Mouse (Mus musculus): ENCODE data around the gene Plekha4.
"Not testable (repeated sequence)": the region's sequence is repeated elsewhere in the genome, so short reads cannot be mapped to it uniquely, and the experiment has no call there.

Plekha4 gene

DNA sequence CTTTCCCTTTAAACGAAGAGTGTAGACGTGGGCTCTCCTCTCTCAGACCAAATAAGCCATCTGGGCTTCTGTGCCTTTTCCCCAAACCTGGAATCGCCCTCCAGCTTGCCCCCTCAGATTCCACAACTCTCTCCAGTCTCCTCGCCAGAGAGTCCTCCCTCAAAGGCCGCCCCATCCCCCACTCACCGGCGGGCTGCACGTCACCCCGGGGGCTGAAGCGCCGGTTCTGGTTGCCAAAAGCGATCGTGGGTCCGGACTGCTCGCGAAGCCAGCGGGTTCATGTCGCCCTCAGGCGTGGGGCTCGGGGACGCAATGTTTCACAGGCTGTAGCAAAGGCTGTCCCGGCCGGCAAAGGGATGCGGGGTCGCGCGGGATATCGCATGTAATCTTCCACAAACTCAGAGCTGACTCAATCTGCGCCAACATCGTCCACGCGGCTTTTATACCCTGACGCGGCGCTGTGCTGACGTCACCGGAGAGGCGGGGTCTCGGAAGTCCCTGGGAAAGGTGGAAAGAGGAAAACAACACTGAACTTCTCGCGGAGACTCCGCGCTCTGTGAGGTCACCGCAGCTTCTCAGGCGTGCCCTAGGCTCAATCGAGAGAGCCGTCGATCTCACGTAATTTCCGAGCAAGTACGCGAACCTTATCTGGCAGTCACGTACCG, at the start of gene Plekha4, which contains the start of gene Ppp1r15a:
TSS of gene Plekha4 (plus strand) at position 522 of the 665 bp plus-strand sequence.
TSS of gene Ppp1r15a (minus strand) at position 460 of the 665 bp plus-strand sequence.
- peak; percentile 97 for DNase-seq (ENCODE audit: low spot score)

DNA sequence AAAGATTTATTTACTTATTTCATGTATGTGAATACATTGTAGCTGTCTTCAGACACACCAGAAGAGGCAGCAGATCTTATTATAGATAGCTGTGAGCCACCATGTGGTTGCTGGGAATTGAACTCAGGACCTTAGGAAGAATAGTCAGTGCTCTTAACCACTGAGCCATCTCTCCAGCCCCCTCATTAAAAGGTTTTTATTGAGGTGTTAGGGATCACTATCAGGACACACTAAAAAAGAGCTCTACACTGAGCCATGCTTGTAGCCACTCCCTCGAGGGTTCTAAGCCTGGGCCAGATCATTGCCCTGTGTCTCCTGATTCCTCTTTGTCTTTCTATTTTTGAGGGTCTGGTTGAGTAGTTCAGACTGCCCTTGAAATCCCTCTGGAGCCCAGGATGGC, 49.7 kb upstream of the Plekha4 start:
- DNase-seq (ENCODE audit: low spot score): no peak

DNA sequence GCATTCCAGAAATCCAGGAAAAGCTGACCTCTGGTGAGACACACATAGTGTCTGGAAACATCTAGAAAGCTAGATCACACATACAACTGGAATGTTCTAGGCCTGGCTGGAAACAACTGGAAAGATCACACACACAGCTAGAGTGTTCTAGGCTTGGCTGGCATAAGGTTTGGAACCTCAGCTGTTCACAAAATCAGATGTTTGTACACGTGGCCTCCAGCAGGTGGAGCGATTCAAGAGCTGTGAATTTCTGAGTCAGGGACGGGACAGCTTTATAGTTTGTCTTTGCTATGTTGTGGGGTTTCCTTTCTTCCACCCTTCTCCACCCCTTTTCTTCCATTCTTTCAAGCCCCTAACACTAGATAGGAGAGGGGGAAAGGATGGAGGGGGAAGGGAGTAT, 49.1 kb upstream of the Plekha4 start:
- no peak for DNase-seq (ENCODE audit: low spot score)

DNA sequence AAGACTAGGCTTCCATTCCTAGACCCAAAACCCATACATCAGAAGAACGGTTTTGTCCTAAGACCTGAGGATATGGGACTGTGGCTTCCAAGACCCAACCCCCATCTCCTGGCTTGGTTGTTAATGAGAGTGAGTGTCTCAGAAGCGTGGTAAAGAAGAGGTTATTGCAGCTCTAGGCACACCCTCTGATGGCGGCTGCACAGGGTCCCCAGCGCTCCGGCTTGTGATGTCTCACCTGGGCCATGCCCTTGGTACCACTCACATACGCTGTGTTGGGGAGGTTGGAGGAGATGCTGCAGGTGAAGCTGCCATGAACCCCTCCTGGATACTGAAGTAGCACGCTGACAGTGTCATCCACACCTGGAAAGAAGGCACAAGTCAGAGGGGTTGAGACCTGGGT, 47.4 kb upstream of the Plekha4 start:
- no peak for DNase-seq (ENCODE audit: low spot score)

DNA sequence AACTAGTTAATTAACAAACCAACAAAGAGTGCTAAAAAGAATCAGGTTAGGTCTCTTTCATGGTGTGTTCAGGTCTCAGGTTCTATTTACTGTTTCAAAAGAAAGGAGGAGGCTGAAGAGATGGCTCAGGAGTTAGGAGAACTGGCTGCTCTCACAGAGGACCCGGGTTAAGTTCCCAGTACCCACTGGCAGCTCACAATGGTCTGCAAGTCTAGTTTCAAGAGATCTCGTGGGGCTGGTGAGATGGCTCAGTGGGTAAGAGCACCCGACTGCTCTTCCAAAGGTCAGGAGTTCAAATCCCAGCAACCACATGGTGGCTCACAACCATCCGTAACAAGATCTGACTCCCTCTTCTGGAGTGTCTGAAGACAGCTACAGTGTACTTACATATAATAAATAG, 45.8 kb upstream of the Plekha4 start:
- DNase-seq (ENCODE audit: low spot score): not testable (repeated sequence)

DNA sequence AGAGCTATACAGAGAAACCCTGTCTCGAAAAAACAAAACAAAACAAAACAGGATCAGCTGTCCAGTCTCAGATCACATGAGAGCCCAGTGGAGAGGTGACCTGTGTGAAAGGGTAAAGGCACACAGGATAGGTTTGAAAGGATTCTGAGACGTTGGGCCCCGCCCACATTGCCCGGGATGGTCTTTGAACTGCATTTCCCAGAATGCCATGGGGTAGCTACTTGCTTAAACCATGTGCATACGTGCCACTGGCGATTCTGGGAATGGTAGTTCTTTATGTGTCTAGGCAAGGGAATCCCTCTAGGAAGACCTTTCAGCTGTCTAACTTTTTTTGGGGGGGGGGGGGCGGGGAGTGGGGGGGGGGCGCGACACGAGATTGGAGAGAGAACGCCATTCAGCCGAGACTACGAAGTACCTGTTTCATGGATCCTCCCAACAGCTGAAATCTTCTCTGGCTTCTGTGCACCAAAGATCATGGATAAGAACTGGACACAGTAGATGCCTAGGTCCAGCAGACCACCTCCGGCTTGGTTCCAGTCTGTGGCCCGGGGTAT, 44.7 kb upstream of the Plekha4 start, which contains the start of gene Tulp2:
TSS of gene Tulp2 (plus strand) at position 504 of the 554 bp plus-strand sequence.
- no peak for DNase-seq (ENCODE audit: low spot score)

DNA sequence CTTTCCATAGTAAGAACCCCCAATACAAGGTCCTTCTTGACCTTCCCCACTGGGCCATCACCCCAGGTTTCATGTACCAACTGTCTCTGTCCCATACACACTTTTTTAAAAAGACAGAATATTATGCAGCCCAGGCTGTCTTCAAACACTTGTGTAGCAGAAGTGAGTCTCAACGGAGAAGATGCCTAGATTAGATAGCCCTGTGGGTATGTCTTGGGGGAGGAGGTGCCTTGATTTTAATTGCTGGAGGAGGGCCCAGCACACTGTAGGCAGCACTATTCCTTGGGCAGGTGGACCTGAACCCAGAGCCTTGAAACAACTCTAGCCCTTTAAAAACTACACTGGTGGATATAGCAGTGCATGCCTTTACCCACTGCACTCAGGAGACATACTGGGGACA, 44.0 kb upstream of the Plekha4 start:
- no peak for DNase-seq (ENCODE audit: low spot score)

DNA sequence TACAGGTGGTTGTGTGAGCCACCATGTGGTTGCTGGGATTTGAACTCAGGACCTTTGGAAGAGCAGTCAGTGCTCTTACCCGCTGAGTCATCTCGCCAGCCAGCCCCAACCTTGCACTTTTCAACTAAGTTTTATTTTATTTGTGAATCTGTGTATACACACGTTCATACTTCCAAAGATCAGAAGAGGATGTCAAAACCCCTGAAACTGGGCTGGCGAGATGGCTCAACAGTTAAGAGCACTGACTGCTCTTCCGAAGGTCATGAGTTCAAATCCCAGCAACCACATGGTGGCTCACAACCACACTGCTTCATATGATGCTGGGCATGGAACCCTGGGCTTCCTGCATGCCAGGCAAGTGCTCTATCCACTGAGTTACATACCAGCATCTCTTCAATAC, 41.1 kb upstream of the Plekha4 start:
- DNase-seq (ENCODE audit: low spot score): not testable (repeated sequence)

DNA sequence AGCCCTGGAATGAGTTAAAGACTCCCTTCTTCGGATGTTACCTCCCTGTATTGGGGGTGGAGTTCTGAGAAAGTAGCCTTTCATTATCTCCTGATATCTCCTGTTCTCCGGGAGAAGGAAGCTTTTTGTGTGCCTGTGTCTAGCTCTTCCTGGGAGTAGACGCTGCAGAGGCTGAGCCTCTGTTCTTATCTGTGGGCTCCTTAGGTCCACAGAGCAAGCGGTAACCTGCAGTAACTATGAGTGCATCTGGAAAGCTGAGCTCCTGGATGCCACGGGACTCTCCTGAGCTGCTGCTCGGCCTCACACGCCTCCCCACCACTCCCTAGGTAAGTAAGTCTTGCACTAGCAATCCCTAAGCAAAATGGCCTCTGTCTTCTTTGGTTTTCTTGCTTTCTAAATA, 40.0 kb upstream of the Plekha4 start:
- DNase-seq (ENCODE audit: low spot score): no peak

DNA sequence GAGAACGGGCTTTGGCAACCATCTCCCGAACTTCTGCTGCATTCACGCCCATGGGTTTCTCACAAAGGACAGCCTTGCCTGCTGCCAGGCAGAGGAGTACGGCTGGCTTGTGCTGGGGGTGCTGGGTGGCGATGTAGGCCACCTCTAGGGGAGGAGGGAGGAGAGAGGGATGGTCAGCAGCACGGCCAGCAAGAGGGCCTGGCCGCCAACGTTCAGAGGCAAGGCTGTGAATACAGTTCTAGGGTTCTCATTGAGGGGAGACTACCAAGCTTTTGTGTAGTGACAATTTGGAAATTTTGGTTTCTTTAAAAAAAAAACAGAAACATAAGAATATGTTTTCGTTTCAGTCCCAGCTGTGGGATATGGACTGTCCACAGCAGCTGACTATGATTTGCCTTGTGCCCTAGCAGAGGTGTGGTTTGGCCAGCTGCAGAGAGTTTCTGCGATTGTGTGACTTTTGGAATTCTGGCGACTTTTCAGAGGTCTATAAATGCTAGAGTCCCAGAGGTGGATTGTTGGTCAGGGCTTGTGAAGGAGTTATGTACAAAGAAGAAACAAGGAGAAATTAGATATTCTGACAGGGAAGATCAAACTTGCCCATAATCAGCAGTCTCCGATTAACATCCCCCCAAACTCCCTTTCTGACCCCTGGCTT, 39.2 kb upstream of the Plekha4 start, which contains the start of gene Gm45808:
TSS of gene Gm45808 (minus strand) at position 51 of the 655 bp plus-strand sequence.
- no peak for DNase-seq (ENCODE audit: low spot score)

DNA sequence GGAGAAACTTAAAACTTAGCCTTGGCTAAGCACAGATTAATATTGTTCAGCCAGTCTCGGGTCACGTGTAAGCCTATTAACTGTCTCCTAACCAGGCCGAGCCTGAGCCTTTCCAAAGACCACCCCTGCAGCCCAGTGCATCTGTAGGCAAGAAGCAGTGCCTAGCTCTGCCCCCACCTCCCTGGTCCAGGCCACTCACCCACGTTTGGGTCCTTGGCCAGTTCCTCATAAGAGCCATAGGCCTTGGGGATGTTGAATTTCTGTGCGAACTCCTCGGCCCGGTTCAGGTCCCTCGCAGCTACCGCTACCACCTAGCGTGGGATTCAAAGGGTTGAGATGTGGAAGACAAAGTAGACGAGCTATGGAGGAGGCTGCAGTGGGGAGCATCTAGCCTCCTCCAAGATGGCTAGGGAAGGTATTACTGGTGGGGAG, 38.3 kb upstream of the Plekha4 start:
- DNase-seq (ENCODE audit: low spot score): no peak

DNA sequence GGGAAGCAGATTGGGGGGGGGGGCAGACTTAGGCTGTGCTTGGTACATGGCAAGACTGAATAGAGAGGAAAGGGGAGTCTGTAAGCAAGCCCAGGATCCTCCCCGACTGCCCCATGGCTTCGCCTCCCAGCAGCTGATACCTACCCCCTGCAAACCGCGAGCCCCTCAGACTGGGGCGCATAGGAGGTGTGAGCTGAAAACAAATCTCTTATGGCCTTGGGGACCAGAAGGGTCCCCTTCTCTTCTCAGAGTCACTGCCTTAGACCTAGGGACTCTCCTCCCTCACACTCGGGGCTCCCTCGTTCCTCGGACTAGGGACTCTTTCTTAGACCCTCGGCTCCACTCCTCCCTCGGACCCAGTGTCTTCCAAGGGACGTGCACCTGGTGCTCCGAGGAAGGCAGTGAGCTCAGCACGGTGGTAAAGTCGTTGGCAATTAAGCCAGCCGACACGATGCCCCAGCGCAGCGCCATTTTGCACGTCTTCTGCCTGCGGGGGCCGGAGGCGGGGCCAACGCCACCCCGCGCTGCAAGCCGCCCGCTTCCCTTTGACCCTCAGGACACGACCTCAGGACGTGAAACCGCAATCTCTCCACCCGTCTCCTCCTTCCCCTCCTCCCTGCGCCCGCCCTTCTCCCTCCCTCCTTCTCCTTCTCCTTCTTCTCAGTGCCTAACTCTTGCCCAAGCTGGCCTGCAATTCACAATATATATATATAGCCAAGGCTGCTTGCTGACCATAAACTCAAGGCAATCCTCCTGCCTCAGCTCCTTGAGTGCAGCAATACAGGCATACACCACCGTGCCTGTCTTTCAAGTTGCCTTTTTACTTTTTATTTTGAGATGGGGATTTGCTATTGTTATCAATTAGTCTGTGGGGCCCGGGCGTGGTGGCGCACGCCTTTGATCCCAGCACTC, 37.6 kb upstream of the Plekha4 start, which contains the start of gene Dhdh:
TSS of gene Dhdh (minus strand) at position 513 of the 912 bp plus-strand sequence.
- DNase-seq (ENCODE audit: low spot score): peak; percentile 33

DNA sequence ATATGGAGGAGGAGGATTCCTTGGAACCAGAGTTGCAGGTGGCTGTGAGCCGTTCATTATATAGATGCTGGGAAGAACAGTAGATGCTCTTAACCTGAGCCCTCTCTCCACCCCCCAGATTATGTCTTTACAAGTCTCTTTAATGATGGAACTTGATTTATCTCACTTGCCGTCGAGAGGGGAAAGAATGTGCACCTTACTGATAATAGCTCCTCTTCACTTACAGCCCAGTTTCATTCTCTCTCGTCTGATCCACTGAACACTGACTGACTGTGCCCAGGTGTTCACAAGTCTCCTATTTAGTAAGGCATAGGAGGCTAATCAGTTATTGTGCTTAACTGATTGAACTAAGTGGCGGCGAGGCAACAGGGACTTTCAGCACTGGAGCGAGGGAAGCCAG, 36.6 kb upstream of the Plekha4 start:
- no peak for DNase-seq (ENCODE audit: low spot score)

DNA sequence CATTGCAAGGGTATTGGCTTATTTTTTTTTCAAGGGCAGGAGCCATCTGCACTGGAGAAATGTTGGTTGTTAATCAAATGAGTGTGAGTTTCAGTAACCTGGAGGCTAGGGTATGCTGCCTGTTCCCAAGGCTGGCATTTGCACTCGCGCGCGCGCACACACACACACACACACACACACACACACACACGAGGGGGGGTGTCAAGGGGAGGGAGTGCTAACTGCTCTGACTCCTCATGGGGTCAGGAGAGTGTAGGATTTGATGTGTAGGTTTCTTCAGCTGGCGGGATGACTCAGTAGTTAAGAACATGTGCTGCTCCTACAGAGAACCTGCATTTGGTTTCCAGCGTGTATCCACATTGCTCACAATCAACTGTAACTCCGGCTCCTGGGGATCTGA, 35.3 kb upstream of the Plekha4 start:
- DNase-seq (ENCODE audit: low spot score): no peak

DNA sequence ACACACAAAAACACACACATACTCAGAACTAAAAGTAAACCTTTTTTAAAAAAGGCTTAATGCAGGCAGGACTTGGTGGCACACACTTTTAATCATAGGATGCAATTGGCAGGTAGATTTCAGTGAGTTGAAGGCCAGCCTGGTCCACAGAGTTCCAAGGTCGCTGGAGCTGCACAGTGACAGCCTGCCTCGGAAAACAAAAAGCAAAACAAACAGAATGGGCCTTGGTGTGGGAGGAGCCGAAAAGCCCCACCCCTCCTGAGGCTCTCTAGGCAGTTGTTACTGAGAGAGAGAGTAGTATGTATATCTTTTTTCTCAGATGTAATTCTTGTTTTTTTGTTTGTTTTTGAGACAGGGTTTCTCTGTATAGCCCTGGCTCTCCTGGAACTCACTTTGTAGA, 34.9 kb upstream of the Plekha4 start:
- no peak for DNase-seq (ENCODE audit: low spot score)

DNA sequence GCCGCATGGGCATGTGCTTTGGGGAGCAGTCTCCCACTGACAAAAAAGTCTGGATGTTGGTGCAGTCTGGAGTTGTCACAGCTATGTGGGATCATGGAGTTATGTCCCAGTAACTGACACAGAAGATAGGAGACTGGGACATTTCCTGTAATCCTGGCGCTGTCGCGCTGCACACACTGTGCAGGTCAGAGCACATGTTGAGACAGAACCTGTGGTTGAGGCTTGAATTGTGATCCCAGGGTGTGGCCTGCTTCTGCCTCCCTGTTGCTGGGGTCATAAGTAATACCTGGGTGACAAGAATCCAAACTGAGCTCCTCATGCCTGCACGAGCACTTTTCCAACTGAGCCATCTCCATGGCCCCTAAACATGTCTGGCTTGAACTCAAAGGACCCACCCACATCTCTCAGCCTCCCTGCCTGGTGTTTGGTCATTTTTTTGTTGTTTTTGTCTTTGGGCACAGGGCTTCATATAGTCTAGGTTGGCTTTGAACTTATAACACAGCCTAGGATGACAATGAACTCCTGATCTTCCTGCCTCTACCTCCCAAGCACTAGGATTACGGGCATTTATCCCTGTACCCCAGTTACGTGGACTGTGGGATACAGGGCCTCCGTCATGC, 33.8 kb upstream of the Plekha4 start:
- no peak for DNase-seq (ENCODE audit: low spot score)

DNA sequence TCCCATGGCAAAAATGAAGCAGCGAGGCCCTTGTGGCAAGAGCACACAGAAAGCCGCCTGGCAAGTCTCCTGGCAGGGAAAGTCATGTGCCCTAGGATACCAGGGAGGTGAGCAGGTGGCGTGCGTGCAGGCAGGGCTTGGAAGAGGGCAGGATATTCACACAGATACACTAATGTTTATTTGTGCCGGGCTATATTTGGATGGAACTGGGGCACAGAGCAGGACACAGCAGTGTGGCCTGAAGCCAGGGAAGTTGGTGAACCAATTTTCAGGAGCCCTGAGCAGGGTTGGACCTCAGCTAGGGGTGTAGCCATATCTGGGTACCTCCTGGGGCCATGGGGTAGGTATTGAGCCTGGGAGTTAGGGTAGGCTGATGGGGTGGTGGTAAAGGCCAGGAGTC, 33.2 kb upstream of the Plekha4 start:
- DNase-seq (ENCODE audit: low spot score): no peak

DNA sequence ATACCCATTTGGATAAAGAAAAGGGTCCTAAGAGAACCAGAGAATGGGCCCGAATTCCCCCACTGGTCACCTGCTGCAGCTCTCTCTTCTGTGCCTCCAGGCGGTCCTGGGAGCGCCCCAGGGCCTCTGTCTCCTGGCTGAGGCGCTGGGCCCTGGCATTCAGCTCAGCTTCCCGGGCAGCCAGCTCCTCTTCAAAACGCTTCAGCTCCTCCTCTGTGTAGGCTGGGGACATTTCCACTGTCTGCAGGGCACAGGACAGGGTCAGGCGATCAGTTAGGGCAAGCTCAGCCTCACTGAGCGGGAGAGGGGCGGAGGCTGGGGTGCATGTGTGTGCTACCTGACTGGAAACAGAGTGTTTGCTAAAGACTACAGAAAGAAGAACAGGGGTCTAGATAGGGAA, 31.6 kb upstream of the Plekha4 start:
- DNase-seq (ENCODE audit: low spot score): no peak

DNA sequence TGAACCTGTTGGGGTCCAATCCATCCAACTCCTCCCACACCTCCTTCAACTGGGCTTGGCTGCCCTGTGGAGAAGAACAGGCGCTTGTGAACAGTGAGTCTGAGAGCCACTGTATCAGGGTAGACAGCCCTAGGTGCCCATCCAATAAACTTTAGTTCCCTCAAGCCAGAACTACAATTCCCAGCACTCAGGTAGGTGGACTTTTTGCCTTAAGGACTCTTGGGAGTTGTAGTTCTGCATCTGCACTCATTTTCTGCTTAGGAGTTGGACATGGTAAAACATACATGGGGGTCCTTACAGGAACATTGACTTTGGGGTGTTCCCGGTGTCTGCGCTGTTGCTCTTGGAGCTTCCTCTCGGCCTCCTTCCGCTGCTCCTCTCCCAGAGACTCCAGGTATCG, 27.7 kb upstream of the Plekha4 start:
- DNase-seq (ENCODE audit: low spot score): no peak

DNA sequence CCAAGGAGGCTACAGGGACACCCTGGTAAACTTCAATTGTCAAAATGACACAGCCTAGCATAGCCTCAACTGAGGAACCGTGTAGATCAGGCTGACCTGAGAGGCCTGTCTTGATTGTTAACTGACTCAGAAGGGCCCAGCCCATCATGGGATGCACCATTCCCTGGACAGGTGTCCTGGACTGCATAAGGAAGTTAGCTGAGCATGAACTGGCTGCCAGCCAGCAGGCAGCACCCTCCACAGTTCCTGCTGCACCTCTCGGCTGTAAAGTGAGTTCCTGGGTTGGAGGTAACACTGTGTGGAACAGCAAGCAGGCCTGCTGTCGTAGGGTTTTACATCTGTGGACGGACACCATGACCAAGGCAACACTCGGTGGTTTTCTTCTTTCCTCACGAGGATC, 18.5 kb upstream of the Plekha4 start:
- DNase-seq (ENCODE audit: low spot score): no peak

DNA sequence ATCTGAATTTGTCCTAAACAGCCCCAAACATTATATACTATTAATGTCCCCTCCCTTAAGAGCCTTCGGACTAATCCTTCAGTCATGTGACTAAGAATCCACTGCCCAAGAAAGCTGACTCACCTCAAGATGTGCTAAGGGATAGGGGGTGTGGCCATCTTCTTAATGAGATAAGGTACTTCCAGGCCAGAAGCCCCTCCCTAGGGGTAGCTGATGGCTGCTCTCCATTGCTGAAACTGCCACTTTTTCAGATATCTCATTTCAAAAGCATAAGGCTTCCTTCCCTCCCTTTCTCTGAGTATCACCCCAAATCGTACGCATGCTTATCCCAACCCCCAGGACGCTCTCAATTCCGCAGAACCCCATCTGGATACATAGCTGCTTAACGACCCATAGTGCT, 17.6 kb upstream of the Plekha4 start:
- no peak for DNase-seq (ENCODE audit: low spot score)

All from ovary, postnatal 10 days (tissue).